Mouse (Mus musculus) adrenal gland, adult (tissue): ENCODE results near the gene Alox12b.

Source experiments
- DNase-seq, 2 experiments: peaks; one replicate each; pipeline ENCODE4 v3.0.0; 2022 to 2023; ENCODE audit warnings: low spot score in 1 of 2; ENCODE audit not compliant: inconsistent age in 2 of 2

Alox12b gene

DNA sequence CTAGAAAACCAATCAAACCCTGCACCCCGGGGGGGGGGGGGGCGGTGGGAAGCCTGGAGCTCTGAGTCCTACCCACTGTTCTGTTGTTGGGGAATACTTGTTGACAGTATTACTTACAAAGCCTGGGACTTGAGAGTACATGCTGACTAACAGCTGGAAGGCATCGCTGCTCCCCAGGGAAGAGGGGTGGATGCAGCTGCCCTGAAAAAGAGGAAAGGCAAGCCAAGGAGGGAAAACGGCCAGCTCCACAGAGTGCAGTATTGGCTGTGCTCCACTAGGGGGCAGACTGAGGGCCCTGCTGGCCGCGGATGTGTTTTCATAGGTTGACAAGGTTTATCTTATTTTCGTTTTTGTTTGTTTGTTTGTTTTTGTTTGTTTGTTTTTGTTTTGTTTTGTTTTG lies 14.8 kb downstream of the Alox12b start:
- DNase-seq: peak; percentile 46 to 81

DNA sequence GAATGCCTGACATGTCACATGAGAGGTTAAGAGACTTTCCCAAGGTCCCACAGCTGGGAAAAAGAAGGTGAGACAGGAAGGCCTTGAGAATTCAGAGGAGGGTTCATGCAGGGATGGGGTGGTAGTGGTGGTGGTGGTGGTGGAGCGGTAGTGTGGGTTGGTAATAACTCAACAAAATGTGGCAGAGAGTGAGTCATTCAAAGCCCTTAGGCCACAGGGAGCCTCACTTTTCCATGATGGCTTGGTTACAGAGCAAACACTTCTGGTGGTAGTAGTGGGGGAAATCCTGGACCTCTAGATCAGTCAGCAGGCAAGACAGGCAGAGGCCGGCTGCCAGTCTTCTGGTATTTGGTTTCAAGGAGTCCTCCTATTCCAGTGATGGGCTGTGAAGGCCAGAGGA lies 15.8 kb downstream of the Alox12b start:
- DNase-seq: peak in 1 of 2 experiments; percentile 50

DNA sequence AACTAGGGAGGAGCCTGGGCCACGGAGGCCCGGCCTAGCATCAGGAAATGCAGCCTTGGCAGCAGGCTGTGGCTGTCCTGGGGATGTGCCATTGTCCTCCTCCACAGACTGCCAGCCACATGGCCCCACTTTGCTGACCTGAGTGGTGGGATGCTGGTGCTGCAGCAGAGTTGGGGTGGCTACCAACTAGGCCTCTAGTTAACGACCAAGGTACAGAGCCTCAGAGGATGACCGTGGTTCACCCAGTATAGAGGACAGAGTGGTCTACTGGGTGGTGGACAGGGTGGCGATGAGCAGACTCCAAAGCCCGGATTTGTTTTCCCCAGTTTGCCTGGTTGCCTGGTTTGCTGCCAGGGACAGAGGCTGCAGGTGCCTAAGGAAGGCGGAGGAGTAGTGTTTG lies 17.9 kb downstream of the Alox12b start:
- no peak for DNase-seq

DNA sequence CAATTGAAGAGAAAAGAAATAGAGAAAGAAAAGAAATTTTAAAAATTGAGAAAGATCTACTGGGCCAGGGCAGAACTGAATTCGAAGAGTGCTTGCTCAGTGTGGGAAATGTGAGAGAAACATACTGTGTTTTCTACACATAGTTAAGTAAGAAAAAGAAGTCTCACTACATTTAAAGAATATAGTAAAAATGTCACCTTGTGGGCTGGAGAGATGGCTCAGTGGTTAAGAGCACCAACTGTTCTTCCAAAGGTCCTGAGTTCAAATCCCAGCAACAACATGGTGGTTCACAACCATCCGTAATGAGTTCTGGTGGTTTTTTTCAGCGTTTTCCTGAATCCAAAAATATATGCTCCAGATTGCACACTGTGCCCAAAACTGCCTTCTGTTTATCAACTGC lies 21.7 kb downstream of the Alox12b start:
- DNase-seq: no peak

DNA sequence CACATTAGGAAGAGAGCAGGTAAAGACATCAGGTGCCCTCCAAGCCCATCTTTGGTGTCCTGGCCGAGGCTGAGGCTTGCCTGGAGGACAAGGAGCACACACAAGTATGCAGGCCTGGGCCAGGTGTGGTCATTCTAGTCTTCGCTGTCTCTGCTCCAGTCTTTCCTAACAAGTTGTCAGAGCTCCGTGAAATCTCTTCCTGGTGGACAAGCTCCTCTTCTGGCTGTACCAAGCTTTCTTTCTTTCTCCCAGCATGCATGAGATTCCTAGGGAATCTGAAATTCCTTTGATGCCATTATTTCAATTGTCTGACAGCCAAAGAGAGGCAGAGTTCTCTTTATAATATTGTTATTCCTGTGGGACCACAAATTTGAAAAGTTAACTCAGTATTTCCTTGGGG lies 22.7 kb downstream of the Alox12b start:
- no peak for DNase-seq

DNA sequence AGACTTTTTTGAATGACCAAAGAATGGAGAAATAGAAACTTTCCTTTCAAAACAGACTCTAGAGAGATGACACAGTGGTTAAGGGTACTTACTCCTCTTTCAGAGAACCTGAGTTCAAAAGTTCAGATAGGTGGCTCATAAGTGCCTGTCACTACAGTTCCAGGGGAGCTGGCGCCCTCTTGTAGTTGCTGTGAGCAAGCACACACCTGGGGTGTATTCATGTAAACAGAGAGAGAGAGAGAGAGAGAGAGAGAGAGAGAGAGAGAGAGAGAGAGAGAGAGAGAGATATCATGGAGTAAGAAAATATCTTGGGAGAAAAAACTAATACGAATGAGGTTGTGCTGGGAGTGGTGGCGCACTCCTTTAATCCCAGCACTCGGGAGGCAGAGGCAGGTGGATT lies 23.3 kb downstream of the Alox12b start:
- DNase-seq: no peak

DNA sequence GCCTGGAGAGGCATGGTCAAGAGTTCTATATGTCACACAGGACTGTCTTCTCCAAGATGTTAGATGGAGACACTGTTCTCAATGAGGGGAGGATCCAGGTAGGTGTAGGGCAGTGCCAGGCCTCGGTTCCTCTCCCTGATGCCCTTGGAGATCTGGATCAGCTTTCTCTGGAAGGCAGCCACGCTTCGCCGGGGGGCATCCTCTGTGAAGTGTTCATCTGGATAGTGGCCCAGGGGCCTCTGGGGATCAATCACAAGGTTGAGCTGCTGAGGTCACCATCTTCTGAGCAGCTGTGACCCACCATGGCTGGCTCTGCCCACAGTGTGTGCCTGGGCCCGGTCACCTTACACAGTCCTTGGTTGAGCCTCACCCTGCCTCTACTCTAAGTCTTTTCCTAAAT lies 28.2 kb downstream of the Alox12b start:
- DNase-seq: no peak

DNA sequence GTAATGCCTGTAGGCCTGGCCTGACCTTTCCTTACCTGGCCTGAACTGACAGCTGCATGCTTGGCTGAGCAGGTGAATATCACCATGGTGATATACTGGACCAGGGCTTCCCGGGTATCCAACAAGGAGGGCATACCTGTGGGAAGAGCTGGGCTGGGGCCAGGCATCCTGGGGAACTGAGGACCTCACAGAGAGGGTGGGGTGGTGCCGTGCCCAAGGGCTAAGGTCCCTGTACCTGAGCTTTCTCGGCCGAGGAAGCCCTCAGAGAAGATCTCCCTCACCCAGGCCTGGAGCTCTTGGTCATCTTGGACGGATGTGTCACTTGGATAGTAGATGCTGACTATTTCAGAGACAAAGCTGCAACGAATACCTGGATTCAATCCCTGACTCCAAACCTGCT lies 29.1 kb downstream of the Alox12b start:
- DNase-seq: no peak

DNA sequence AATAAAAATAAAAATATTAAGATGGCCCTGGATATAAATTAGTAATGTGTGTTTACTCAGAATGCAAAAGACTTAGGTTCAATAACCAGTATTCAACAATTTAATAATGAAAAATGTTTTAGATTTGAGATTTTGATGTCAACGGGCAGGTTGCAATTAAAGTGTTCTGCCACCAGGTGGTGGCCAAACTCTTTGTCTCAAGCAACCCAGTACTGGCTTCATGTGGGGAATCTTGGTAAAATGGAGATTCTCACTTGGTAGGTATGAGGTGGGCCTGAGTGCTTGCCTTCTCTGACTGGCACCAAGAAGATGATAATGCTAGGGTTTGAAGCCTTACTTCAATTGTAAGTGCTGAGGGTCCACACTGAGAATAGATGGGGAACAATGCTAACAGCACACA lies 36.1 kb downstream of the Alox12b start:
- peak; percentile 27 to 70 for DNase-seq

DNA sequence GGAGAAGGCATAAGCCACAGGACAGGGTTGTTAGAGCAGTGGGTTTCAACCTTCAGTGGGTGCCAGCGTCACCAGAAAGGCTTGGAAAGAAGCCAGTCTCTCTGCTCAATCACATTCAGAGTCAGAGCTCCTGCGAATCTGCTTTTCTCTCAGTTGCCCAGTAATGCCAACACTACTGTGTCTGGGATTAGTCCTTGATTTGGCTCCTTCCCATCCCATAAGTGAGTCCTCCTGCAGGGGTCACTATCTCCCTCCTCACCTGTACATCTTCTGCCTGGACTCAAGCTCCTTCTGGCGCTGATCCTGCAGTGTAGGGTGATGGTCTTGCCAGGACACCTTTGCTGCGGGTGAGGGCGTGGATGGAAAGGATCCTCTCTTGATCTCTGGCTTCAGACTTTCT lies 40.0 kb downstream of the Alox12b start:
- peak in 1 of 2 experiments; percentile 26 for DNase-seq

DNA sequence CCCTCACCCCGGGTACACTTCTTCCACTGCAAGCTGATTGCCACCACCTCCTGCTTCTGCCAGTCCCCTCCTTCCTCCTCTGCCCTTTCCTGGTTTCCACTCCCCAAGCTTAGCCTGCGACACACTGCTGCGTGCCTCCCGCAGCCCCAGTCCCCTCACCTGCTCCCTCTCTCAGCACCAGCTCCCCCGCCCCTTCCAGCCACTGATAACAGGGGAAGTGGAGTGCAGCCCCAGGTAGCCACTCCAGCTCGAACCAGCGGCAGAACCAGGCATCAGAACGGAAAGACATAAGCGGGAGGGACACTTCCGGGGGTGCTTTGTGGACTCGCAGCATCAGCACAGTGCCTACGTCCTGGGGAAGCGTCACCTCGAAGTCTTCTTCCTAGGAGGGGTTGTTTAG lies 40.4 kb downstream of the Alox12b start:
- peak in 1 of 2 experiments; percentile 24 for DNase-seq

DNA sequence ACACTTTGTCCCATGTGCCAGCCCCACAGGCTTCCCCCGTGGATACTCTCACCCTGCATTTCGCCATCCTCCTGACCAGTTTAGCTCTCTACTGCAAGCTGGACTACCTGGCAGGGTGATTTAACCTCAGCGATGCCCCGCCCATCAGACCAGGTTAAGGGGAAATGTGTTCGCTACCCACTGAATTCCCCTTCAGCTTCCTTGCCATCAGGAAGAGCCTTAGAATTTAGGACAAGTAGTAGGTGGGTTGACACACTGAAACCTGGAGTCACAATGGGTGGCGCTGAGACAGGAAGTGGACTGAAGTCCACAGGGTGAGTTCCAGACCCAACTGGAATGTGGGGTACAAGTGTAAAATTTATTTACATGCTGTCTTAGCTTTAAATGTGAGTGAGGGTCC lies 41.0 kb downstream of the Alox12b start, which contains the start of gene Alox8:
Gene Alox8 (minus strand): TSS at position 101 of the 400 bp plus-strand sequence.
- DNase-seq: no peak

DNA sequence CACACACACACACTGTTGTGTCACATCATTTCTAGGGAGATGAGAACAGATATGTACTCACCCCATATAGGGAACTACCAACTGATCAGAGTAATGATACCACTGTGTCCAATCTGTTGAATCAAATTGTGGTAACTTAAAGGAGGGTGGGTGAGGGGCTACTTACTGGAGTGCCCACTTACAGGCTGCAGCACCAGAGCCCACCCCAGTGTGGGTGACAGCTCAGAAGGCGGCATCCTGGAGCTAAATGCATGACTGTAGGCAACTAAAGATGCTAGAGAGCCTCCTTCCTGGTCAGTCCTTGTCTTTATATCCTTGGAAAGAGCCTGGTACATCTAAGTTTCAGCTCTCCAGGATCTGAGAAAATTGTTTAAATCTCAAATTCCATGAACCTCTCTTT lies 42.5 kb downstream of the Alox12b start:
- DNase-seq: no peak

DNA sequence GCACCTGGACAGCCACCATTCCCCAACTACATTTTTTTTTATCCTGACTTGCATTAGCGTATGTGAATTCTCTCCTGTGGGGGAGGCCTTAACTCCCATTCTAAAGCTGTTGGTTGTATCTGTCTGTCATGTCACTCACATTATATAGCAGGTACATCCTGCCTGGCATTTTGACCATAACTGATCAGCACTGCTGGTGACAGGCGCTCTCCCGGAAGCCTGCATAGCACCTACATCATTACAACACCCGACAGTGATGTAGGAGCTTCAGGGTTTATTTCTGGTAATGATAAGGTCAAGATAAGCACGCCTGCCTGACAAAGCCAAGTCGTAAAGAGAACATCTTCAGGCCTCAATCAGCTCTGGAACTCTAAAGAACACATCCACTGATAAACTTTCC lies 43.4 kb downstream of the Alox12b start:
- no peak for DNase-seq

DNA sequence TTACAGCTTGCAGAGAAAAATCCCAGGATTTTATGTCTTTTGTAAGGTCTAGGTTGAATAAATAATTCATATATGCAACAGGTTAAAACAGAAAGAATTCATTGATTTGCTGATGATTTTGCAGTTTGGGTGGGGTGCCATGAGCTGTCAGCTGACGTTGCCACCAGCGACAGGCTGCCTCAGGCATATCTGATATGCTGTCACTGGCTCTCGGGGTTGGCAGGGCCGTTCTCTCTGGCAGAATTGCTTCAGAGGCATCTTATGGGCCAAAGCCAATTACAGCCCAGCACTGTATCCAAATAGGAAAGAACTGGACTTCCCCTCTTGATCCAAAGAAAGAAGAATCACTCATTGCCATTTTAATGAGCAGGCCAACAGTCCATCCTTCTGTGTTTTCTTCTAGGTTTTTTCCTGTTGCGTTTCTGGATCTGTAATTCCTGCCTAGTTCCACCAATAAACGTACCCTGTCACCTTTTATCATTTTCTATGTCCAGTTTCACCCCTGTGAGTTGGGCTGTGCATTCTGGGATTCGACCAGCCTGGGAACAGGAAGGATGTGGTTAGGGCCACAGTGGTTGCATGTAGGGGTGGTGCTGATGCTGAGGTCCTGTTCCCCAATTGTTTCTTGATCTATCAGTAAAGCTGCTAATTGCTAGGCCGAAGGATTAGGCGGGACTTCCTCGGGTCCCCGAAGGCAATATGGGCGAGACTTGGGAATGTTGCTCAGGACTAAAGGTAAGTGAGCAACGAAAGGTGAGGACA lies 45.9 kb downstream of the Alox12b start:
- no peak for DNase-seq

DNA sequence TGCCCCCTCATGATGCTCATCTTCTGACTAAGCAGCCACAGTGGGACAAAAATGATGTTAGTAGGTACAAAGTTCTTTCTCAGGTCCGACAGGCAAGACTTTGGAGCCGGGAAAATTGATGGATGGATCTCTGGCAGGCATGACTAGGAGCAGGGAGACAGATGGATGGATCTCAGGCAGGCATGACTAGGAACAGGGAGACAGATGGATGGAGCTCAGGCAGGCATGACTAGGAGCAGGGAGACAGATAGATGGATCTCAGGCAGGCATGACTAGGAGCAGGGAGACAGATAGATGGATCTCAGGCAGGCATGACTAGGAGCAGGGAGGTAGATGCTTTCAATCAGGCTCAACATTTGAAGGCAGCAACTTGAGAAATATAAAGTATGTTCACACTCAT lies 54.6 kb downstream of the Alox12b start:
- no peak for DNase-seq

DNA sequence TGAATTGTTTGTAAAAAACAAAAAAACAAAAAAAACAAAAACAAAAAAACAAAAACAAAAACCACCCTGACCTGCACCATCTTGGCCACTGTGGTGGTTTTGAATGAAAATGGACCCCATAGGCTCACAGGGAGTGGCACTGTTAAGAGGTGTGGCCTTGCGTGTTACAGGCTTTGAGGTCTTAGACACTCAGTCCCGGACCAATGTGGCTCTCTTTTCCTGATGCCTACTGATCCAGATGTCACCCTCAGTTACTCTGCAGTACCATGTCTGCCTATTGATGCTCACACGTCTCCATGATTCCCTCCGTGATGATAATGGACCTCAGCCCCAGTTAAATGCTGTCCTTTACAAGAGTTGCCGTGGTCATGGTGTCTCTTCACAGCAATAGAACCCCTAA lies 60.6 kb downstream of the Alox12b start:
- no peak for DNase-seq

DNA sequence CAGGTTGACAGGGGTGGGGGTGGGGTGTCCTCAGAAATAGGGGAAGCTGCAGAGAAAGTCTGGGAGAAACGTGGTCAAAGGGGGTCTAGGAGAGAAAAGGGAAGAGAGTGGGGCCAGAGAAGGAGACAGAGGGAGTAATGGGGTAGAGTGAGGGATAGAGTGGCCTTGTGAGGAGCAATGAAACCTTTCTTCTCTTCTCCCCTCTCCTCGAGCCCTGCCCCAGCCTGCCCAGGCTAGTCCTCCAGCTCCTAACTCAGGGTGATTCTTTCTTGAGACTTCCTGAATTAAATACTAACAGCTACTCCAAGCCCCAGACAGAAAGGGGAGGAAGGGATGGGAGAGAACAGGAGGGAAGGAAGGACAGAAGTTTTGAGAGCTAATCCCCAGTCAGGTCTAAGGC lies 61.9 kb downstream of the Alox12b start:
- DNase-seq: no peak
